Mouse (Mus musculus): ENCODE results near the gene Hist3h2a. TPM values are rescaled to one million over a fixed set of nuclear protein-coding genes. Genes with fewer than 3 reads are reported as not detected.

Gene Hist3h2a
- total and polyA plus RNA-seq, 2 experiments from 2014 or later = 58.7 to 181 TPM

GRCm38 (mm10) chr11:58978706-58979030 lies 24.2 kb downstream of the Hist3h2a start:
- no peaks in the 10 kb centered on the region for H3K27me3 ChIP-seq (ENCODE audit: insufficient read depth, low read length)
- peak overlapping the region; percentile 85 for H3K9ac ChIP-seq
- H3K27ac ChIP-seq (ENCODE audit: low read depth, low read length) = 0 out of 2 replicates have a peak overlapping the region, but pooled peaks have one; percentile 47
- no peak for TF ChIP-seq CTCF (IDR thresholded peaks at IDR 0.05; ENCODE audit: low read depth)
- peaks cover 19% of the 10 kb centered on the region for H3K4me1 ChIP-seq (ENCODE audit: insufficient read depth)
- H3K4me3 ChIP-seq (ENCODE audit: low read depth, low read length) = peak overlapping the region; percentile 59
- no peak for DNase-seq
- H3K4me2 ChIP-seq (ENCODE audit: low read depth) = peak overlapping the region; percentile 99
- no peak for ATAC-seq
- 1% methylated on average over 5 of the region's 5 CpGs for WGBS
- peaks cover 9% of the 10 kb centered on the region; the same call in 1 of the 2 replicates for H3K36me3 ChIP-seq (ENCODE audit: insufficient read depth)
- H3K9me3 ChIP-seq (ENCODE audit: low read length) = no peaks in the 10 kb centered on the region

DNA sequence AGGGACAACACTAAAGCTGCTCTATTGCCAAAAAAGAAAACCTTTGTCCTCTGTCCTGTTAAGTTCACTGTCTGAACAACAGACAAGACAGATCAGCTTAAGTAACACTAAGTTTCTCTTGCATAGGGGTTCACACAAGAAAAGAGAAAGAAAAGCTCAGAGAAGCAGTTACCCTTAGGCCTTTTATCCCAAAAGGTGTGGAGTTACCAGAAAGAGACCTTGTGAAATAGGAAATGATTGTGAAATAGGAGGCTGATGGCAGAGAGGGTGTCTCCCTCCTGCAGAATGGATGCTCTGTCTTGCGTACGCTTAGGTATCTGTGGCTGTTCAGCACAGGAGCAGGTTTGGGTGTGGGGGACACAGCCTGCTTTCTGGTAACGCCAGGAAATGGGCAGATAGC lies 24.7 kb downstream of the Hist3h2a start:
- Histone ChIP-seq H3K4me2 (ENCODE audit: low read depth) (peak overlapping the region; percentile 99), H3K9me3 (ENCODE audit: low read length) (no peaks in the 10 kb centered on the region), H3K4me3 (ENCODE audit: low read depth, low read length) (peak overlapping the region; percentile 59), H3K27ac (ENCODE audit: low read depth, low read length) (no peak overlapping the region), H3K4me1 (ENCODE audit: insufficient read depth) (peaks cover 19% of the 10 kb centered on the region), H3K9ac (peak overlapping the region; percentile 85), H3K36me3 (ENCODE audit: insufficient read depth) (peaks cover 14% of the 10 kb centered on the region; the same call in 1 of the 2 replicates), H3K27me3 (ENCODE audit: insufficient read depth, low read length) (no peaks in the 10 kb centered on the region)
- DNase-seq (no peak), ATAC-seq (no peak)
- 83% methylated on average over 3 of the region's 3 CpGs for WGBS
- no peak for TF ChIP-seq CTCF (IDR thresholded peaks at IDR 0.05; ENCODE audit: low read depth)

- Histone ChIP-seq H3K36me3 (ENCODE audit: insufficient read depth) (peaks cover 19% of the 10 kb centered on the region), H3K27me3 (ENCODE audit: insufficient read depth, low read length) (no peaks in the 10 kb centered on the region), H3K4me1 (ENCODE audit: insufficient read depth) (peaks cover 19% of the 10 kb centered on the region), H3K4me3 (ENCODE audit: low read depth, low read length) (0 out of 2 replicates have a peak overlapping the region, but pooled peaks have one; percentile 59), H3K9ac (peak overlapping the region; percentile 85), H3K4me2 (ENCODE audit: low read depth) (peak overlapping the region; percentile 99), H3K9me3 (ENCODE audit: low read length) (no peaks in the 10 kb centered on the region), H3K27ac (ENCODE audit: low read depth, low read length) (no peak overlapping the region)
- ATAC-seq (no peak), DNase-seq (no peak)
- 81% methylated on average over 7 of the region's 7 CpGs for WGBS
- no peak for TF ChIP-seq CTCF (IDR thresholded peaks at IDR 0.05; ENCODE audit: low read depth)
Observed at GRCm38 (mm10) chr11:58979661-58980060, 25.2 kb downstream of the Hist3h2a start.

GRCm38 (mm10) chr11:58980381-58980990 lies 26.0 kb downstream of the Hist3h2a start:
- Histone ChIP-seq H3K4me1 (ENCODE audit: insufficient read depth) (peaks cover 19% of the 10 kb centered on the region), H3K9ac (no peak overlapping the region), H3K9me3 (ENCODE audit: low read length) (no peaks in the 10 kb centered on the region), H3K36me3 (ENCODE audit: insufficient read depth) (peaks cover 27% of the 10 kb centered on the region), H3K27me3 (ENCODE audit: insufficient read depth, low read length) (no peaks in the 10 kb centered on the region), H3K4me3 (ENCODE audit: low read depth, low read length) (no peak overlapping the region), H3K4me2 (ENCODE audit: low read depth) (peak overlapping the region; percentile 99; the same call in 1 of the 2 replicates), H3K27ac (ENCODE audit: low read depth, low read length) (no peak overlapping the region)
- WGBS = 69% methylated on average over 5 of the region's 5 CpGs
- no peak for DNase-seq
- TF ChIP-seq CTCF (IDR thresholded peaks at IDR 0.05; ENCODE audit: low read depth) = no peak
- ATAC-seq = no peak

DNA sequence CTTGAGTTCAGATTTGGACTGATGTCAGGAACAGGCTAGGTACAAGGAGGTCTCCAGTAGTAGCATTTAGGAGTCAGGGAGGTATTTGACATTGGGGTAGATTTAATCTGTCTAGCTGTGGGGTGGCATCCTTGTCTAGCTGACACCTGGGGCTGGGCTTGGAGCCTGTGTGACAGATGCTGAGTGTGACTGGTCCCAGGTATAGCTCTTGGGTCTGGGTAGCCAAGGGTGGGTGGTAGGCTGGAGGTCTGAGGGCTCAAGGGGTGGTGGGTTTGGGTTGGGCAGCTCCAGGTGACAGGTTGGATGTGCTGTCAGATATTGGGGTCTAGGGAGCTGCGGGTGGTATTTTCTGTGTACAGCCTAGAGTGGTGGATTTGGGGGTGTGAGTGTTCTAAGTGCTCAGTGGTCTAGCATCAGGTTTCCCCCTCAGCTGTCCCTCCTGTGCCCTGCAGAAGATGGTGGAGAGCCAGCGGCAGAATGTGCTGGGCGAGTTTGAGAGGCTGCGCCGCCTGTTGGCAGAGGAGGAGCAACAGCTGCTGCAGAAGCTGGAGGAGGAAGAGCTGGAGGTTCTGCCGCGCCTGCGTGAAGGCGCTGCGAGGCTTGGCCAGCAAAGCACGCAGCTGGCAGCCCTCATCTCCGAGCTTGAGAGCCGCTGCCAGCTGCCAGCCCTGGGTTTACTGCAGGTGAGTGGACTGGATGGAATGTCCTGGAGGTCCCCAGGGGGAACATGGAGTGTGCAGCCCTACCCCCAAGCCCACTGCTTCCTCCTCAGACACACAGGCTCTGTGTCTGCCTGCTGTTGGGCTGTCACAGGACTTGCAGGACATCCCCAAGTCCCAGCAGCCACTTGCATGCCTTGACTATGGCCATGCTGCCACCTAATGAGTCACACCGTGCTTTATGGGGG lies 27.3 kb downstream of the Hist3h2a start:
- H3K4me1 ChIP-seq (ENCODE audit: insufficient read depth) = peaks cover 19% of the 10 kb centered on the region
- peaks cover 39% of the 10 kb centered on the region for H3K36me3 ChIP-seq (ENCODE audit: insufficient read depth)
- H3K27me3 ChIP-seq (ENCODE audit: insufficient read depth, low read length) = no peaks in the 10 kb centered on the region
- no peak overlapping the region for H3K4me2 ChIP-seq (ENCODE audit: low read depth)
- peak; percentile 65 for TF ChIP-seq CTCF (IDR thresholded peaks at IDR 0.05; ENCODE audit: low read depth)
- no peak overlapping the region for H3K27ac ChIP-seq (ENCODE audit: low read depth, low read length)
- H3K4me3 ChIP-seq (ENCODE audit: low read depth, low read length) = no peak overlapping the region
- H3K9me3 ChIP-seq (ENCODE audit: low read length) = no peaks in the 10 kb centered on the region
- 0 out of 2 replicates have a peak, but pooled peaks have one; percentile 36 for ATAC-seq
- H3K9ac ChIP-seq = no peak overlapping the region
- WGBS = 49% methylated on average over 14 of the region's 14 CpGs
- DNase-seq = peak; percentile 61

- WGBS = 91% methylated on average over 18 of the region's 18 CpGs
- Histone ChIP-seq H3K27me3 (ENCODE audit: insufficient read depth, low read length) (no peaks in the 10 kb centered on the region), H3K27ac (ENCODE audit: low read depth, low read length) (no peak overlapping the region), H3K4me1 (ENCODE audit: insufficient read depth) (peaks cover 19% of the 10 kb centered on the region), H3K36me3 (ENCODE audit: insufficient read depth) (peaks cover 46% of the 10 kb centered on the region), H3K9ac (no peak overlapping the region), H3K4me2 (ENCODE audit: low read depth) (no peak overlapping the region), H3K9me3 (ENCODE audit: low read length) (no peaks in the 10 kb centered on the region), H3K4me3 (ENCODE audit: low read depth, low read length) (no peak overlapping the region)
- TF ChIP-seq CTCF (IDR thresholded peaks at IDR 0.05; ENCODE audit: low read depth) = no peak
- ATAC-seq = no peak
- no peak for DNase-seq
Observed at GRCm38 (mm10) chr11:58982471-58983097, 28.1 kb downstream of the Hist3h2a start.
